Mouse (Mus musculus) large intestine, adult 2 months (tissue): ENCODE data around the gene Ano9. TPM values are rescaled to one million over a fixed set of nuclear protein-coding genes. Genes with fewer than 3 reads are reported as not detected.

Experiments used
- DNase-seq: peaks from one replicate; pipeline ENCODE4 v3.0.0-alpha.2; 2012; ENCODE audit warnings: low read depth, low spot score
- WGBS: fragments of 180-500 bp; shearing (Covaris S2); methylation state at CpG from one replicate; pipeline ENCODE4 v1.1.7; 2018; 5-methylcytosine and 5-hydroxymethylcytosine counted together
- polyA plus RNA-seq: library from polyadenylated mRNA; depleted of rRNA; stranded (reverse); fragments of >200 nt; gene quantifications from 2 replicates; pipeline ENCODE4 v1.2.3, GENCODE M21; 2012; rRNA removed

Ano9 gene
- 143 and 205 TPM in 2 replicates for polyA plus RNA-seq

- peak; percentile 64 for DNase-seq
- WGBS = 10% methylated on average over 9 of the region's 9 CpGs
Measured at GRCm38 (mm10) chr7:141117636-141118035, at the start of gene Ano9. TSS of gene Ano9 (minus strand) at chr7:141117806.

DNA sequence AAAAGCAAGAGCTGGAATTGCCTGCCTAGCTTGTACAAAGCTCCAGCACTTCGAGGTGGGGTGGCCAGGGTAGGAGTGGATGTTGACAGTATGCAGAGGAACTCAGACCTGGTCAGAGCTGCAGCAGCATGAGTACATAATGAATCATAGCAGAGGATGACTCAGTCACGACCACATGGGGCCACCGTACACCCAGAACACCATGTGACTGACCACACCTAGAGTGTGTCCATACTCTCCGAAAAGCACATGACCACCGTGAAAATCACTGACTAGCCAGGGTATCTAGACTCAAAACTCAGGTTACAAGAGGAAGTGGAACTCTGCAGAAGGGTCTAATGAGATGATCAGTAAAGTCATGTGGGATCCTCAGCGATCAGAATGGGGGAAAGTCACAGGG lies 47.2 kb upstream of the Ano9 start:
- DNase-seq = no peak
- WGBS = 29% methylated on average over 6 of the region's 6 CpGs

GRCm38 (mm10) chr7:141164397-141164796 lies 46.8 kb upstream of the Ano9 start:
- 85% methylated on average over 7 of the region's 7 CpGs for WGBS
- no peak for DNase-seq

DNA sequence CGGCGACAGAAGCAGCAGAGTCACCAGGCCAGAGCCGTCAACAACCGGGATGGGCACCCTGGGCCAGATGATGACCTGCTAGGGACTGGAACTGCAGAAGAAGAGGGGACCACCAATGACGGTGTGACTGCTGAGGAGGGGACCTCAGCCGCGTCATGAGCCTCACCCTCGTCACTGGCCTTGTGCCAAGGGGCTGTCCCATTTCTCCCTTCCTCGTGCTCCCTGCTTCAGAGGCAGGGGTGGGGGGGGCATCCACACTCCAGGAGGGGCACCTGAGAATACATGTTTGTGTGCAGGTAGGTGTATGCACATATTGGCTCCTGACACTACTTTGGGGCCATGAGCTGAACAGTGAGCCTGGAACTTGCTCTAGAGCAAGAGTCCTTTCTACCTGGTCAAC lies 37.8 kb upstream of the Ano9 start:
- DNase-seq = no peak
- 59% methylated on average over 9 of the region's 9 CpGs for WGBS

DNA sequence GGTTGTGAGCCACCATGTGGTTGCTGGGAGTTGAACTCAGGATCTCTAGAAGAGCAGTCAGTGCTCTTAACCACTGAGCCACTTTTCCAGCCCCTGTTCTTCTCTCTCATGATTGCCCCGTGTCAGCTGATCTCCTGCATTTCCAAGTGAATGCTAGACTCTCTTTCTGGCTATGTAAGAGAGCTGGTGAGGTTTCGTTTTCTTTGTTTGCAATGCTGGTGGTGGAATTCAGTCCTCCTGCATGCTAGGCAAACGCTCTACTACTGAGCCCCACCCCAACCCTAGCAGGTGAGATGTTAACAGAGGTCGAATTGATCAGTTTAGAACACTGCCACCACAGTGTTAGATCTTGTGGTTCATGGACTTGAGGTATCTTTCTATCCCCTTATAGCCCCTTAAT lies 31.0 kb upstream of the Ano9 start:
- no peak for DNase-seq
- 40% methylated on average over 4 of the region's 4 CpGs for WGBS

DNA sequence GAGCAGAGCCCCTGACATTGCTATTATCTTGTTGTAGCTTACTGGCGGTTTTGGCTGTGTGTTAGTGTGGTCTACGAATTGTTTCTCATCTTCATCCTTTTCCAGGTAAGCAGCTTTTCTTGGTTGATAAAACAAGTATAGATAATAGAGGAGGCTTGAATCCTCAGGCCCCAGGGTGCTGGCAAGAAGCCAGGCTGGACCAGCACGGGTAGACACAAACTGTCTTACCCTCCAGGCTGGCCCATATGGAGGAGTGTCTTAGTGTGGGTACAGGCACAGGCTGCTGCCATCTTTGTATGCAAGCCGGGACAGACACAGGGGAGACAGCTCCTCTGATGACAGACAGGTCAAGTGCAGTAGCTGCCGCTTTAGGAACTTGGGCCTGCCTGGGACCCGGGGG lies 29.4 kb upstream of the Ano9 start:
- no peak for DNase-seq
- 84% methylated on average over 6 of the region's 6 CpGs for WGBS

GRCm38 (mm10) chr7:141146043-141146595 lies 28.5 kb upstream of the Ano9 start:
- no peak for DNase-seq
- 92% methylated on average over 12 of the region's 12 CpGs for WGBS

DNA sequence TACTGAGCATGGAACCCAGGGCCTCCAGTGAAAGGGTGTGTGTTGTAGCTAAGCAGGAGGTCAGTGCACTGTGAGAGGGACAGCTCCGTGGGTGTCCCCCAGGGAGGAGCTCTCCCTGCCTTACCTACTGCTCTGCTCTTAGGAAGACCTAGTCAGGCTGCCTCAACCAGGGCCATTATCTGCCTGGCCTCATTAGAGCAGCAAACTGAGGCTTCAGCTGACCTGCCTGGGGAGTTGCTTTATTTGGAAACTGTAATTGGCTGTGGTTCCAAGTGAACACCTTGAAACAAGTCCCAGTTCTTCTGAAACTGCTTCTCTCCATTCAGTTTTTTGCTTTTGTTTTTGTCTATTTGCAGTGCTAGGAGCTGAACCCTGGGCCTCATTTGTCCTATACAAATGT lies 27.8 kb upstream of the Ano9 start:
- WGBS = 65% methylated on average over 1 of the region's 1 CpGs
- DNase-seq = no peak

DNA sequence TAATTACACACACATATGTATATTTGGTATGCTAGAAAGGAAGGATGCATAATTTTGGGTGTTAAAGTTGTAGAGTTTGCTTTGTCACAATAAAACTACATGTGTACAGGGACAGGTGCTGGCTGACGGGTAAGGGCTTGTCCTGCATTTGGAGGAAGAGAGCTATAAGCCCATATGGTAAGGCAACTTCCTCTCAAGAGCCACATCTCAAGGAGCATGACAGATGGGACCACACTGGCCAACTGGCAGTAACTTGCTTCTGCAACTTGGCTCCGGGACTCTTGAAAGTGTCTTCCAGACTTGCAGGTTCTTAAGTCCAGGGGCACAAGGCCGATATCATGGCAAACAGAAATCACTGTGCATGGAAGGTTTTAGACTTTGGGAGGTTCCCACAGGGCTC lies 27.0 kb upstream of the Ano9 start:
- WGBS = 83% methylated on average over 3 of the region's 3 CpGs
- DNase-seq = no peak

GRCm38 (mm10) chr7:141143861-141144260 lies 26.3 kb upstream of the Ano9 start:
- DNase-seq = no peak
- 60% methylated on average over 2 of the region's 2 CpGs for WGBS

- WGBS = 50% methylated on average over 5 of the region's 5 CpGs
- no peak for DNase-seq
Measured at GRCm38 (mm10) chr7:141143112-141143511, 25.5 kb upstream of the Ano9 start.

GRCm38 (mm10) chr7:141141326-141141725 lies 23.7 kb upstream of the Ano9 start:
- WGBS = 89% methylated on average over 4 of the region's 4 CpGs
- DNase-seq = no peak

DNA sequence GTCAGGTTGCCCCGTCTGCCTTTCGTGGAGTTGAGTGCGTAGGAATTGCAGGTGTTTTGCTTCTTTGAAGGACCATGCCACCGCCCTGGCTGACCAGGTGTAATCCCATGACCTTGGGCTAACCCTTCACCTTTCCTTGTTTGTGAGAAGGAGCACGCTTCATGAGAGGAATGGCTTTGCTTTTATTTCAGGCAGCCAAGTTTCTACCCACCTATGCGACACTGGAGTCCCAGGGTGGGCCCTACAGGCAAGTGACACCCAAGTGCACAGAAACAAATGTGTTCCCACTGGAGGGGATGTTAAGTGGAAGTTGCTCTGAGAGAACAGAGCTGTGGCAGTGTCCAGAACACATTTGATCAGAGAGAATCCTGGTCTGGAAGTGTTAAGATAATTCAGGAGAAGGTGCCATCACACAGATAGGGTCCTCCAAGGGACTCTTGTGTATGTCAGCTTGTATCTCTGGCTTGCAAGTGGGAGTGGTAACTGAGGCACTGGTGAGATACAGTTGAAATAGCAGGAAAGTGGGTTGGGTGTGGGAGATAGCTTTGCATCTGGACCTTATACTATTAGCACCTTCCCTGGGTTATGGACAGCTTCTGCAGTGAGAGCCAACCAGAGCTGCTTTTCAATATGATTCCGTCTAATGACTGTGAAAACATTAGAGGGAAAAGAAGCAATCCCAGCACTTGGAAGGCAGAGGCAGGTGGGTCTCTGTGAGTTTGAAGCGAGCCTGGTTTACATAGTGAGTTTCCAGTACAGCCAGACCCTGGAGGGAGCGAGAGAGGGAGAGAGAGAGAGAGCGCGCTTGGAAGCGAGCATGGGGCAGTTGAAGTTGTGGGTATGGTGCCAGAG lies 14.5 kb upstream of the Ano9 start:
- WGBS = 53% methylated on average over 12 of the region's 12 CpGs
- DNase-seq = no peak

DNA sequence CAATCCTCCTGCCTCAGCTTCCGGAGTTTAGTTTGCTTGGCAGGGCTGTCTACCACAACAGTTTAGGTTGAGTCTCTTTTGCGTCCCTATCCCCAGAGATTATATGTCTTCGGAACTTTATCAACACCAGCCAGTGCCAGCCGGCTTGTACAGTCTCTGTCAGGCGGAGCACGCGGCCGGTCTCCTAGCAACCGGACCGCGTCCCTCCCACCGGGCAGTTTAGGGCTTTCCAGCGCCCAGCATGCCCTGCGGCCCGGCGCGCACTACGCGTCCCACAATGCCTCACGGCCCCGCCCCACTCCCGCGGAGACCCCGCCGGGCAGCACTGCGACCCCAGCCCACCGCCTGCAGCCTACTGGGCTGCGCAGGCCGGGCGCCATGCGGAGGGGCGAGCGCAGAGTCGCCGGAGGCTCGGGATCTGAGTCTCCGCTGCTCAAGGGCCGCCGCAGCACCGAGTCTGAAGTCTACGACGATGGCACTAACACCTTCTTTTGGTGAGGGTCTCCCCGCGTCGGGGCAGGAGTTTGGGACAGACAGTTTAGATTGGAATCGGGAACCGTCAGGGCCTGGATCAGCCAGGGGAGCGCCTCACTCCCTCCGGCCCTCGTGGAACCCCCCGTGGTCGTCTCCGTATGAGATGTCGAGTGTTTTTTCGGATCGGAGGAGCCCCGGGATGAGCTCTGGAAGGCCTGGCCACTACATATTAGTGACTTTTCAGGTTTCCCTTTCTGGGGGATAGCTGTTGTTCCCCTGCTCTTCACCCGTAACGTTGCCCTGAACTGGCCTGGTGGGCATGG lies 13.6 kb upstream of the Ano9 start:
- under 1% methylated on average over 59 of the region's 59 CpGs for WGBS
- peak; percentile 58 for DNase-seq

- no peak for DNase-seq
- 2% methylated on average over 15 of the region's 15 CpGs for WGBS
Measured at GRCm38 (mm10) chr7:141123517-141123856, 5.9 kb upstream of the Ano9 start.

DNA sequence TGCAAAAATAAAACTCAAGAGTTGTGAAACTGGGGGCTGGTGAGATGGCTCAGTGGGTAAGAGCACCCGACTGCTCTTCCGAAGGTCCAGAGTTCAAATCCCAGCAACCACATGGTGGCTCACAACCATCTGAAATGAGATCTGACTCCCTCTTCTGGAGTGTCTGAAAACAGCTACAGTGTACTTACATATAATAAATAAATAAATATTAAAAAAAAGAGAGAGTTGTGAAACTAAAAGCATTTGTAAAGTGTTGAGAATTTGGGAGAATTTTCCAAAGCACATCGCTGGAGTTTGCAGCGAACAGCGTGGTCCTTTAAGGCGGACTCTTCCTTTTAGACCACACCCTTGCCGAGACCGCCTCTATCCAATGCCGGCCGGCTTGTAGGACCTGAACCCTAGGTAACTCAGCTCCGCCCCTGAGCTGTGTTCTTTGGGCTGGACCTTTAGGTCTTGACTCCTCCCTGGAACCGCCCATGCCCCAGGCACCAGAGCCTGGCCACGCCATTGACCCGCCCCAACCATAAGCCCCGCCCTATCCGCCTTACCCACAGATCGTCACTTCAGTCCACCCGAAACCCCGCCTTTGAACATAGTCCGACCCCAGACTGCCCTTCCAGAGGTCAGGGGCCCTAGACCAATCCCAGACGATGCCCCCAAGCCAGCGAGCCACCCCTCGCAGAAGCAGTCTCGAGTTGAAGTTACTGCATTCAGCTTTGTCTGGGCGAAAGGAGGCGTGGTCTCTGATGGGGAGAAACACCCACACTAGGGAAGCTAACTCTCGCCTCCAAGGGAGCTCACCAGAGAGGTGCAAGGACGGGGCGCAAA lies 5.3 kb upstream of the Ano9 start:
- WGBS = under 1% methylated on average over 29 of the region's 29 CpGs

DNA sequence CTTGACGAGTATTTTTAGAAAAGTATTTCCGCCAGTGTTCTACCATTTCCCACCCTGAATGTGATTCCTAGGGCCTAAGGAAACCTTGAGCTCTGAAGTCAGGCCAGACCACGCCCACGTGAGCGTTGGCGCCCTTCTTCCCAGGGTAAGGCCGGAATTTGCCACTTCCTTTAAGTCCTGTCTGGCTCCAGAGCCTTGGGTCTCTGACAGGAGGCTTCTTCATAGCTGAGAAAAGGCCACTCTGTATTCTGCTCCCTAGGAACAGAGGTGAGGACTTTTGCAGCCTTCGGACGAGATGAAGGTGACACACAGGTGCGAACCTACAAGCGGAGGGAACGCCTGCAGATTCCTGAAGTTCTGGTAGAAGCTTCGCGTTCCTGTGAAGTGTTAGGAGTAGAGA lies 4.6 kb upstream of the Ano9 start, which contains the start of gene Ptdss2:
TSS of gene Ptdss2 (plus strand) at position 138 of the 400 bp plus-strand sequence.
- WGBS = 19% methylated on average over 14 of the region's 14 CpGs
- DNase-seq = peak; percentile 53

More for the DNA sequence above, 5.3 kb upstream of the Ano9 start:
- DNase-seq = peak; percentile 97

DNA sequence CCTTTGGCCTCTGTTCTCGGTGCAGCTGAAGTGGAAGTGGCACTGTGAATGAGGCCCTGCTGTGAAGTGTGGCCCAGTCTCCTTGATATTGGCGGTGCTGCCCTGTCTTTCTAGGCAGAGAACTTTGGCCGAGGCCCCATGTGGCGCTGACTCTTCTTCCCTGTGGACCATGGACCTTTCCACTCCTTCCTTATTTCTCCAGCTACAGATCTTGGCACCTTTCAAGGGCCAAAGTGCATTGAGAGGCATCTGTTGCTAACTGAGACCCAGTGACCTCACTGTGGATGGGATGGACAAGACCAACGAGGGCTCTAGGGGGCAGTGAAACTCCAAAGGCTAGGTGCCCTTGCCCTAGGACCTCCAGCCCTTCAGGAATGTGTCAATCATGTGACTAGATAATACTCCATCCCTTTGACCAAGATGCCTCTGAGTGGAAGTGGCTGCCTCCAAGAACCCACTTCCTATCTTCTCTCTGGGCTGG lies 3.5 kb upstream of the Ano9 start:
- WGBS = 32% methylated on average over 5 of the region's 5 CpGs
- peak; percentile 95 for DNase-seq

DNA sequence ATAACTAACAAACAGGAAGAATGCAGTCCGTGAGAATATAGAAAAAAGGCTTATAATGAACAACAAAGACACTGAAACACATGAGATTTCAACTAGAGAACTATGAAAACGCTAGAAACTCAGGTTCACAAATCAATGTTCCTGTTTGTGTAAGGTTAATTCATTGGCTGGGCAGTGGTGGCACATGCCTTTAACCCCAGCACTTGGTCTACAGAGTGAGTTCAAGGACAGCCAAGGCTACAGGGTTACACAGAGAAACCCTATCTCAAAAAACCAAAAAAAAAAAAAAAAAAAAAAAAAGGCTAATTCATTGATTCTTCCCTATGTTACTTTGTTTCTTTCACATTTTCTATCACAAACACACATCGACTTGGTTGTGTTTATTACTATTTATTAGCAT lies 3.0 kb upstream of the Ano9 start:
- DNase-seq = no peak
- 64% methylated on average over 3 of the region's 3 CpGs for WGBS

DNA sequence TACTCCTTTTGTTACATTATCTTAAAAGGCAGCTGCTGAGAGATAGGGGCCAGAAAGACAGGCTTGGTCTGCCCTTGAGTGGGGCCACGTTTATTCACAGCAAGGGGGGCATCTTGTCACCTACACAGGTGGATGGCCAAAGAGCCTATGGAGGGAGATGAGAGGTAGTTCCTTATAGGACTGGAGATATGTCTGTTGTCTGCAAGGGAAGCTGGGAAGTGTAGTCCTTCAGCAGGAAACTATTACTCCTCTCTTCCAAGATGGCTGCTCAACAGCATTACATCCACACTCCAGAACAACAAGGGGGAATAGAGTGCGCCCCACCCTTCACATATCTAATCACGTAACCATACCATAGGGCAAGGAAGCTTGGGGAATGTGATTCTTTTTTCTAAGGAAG lies 1.9 kb upstream of the Ano9 start:
- WGBS = 78% methylated on average over 3 of the region's 3 CpGs
- no peak for DNase-seq
